Mouse (Mus musculus) liver, adult (tissue): ENCODE measurements around the gene Stap2.

Experiments
- GATA4 ChIP-seq: IDR thresholded peaks from 2 replicates; pipeline ENCODE4 v1.6.1; 2014; ENCODE audit warnings: mild to moderate bottlenecking, low read length; ENCODE audit not compliant: insufficient replicate concordance

Gene Stap2

GRCm38 (mm10) chr17:56031431-56031830, 26.0 kb upstream of the Stap2 start:
- TF ChIP-seq GATA4 = no peak

DNA sequence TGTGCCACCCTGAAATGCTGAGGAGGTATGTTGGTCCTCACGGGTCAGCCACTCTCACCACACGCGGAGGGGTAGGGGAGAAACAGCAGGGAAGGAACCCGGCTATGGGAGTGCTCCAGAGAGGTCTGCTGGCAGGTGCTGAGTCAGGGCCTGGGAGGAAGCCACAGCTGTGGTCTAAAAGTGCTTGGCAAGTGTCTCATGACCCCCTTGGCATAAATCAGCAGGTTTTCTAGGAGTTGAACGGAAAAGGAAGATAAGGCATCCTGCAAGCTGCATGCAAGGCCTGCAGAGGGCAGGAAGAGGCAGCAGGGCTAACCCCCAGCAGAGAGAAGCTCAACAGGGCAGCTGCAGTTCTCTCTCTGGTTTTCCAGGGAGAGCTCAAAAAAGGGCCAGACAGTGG, 25.5 kb upstream of the Stap2 start:
- TF ChIP-seq GATA4 = peak; percentile 61; the same call in 1 of the 2 replicates

DNA sequence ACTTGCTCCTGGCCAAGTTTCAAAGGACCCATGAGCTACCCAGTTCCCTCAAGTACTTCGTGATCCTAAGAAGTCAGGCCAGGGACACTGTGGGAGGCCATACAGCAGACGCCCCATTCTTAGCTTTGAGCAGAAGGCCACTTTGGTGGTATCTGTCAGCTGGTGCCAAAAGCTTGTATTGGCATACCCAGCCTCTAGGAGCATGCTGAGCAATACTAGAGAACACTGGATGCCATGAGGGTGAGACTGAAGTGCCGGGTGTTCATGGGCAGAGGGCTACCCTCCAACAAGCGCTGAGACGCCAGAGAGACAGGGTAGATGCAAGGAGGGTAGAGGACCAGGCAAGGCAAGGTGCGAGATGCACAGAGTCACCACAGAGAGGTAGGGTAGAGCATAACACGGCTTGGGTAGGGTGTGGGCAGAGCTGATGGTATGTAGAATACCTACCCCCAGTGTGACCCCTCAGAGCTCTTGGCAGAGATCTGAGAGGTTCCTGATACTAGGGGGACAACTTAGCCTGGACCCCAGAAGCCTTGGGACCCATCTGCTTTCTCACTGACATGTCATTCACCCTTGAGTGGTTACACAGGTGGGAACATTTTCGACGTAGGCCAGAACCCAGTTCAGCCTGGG, 25.0 kb upstream of the Stap2 start:
- no peak for TF ChIP-seq GATA4

- TF ChIP-seq GATA4 = no peak; the same call in 1 of the 2 replicates
Measured at GRCm38 (mm10) chr17:56027801-56028441, 22.5 kb upstream of the Stap2 start.

- TF ChIP-seq GATA4 = no peak
Measured at GRCm38 (mm10) chr17:56026881-56027280, 21.5 kb upstream of the Stap2 start.

DNA sequence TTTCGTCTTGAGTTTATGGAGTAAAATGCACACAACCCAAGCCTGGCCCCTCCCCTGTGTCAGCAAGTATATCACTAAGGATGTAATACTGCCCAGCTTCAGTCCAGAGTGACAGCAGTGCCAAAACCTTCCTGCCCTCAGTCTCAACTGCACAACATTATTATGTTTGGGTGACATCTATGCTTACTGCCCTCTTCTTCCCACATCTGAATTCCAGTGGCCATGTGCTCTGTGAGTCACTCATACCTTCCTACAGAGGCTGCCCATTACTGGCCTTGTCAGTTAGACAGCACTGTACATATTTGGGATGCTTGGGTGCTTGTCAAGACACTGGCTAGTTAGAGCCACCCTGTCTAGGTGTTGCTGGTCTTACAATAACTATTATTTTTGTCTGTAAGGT, 20.9 kb upstream of the Stap2 start:
- no peak for TF ChIP-seq GATA4

- TF ChIP-seq GATA4 = no peak
Measured at GRCm38 (mm10) chr17:56024931-56025330, 19.5 kb upstream of the Stap2 start.

DNA sequence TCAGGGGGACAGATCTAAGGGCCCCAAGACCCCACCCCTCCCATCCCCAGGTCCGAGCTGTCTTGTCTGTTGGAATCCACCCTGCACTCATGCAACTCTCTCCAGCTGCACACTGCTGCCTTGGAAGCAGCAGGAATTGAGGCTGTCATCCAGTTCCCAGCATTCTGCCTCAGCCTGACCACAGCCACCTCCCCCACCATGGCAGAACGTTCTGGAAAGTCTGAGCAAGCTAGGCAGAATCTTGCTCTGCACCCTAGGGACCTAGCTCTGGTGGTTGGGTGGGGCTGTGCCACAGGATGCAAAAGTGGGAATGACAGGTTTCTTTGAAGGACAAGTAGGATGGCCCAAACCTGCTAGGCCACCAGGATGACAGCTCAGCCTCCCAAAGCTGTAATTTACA, 19.1 kb upstream of the Stap2 start:
- no peak for TF ChIP-seq GATA4

GRCm38 (mm10) chr17:56023386-56023785, 18.0 kb upstream of the Stap2 start:
- no peak for TF ChIP-seq GATA4

- no peak for TF ChIP-seq GATA4
Measured at GRCm38 (mm10) chr17:56022989-56023290, 17.6 kb upstream of the Stap2 start.

DNA sequence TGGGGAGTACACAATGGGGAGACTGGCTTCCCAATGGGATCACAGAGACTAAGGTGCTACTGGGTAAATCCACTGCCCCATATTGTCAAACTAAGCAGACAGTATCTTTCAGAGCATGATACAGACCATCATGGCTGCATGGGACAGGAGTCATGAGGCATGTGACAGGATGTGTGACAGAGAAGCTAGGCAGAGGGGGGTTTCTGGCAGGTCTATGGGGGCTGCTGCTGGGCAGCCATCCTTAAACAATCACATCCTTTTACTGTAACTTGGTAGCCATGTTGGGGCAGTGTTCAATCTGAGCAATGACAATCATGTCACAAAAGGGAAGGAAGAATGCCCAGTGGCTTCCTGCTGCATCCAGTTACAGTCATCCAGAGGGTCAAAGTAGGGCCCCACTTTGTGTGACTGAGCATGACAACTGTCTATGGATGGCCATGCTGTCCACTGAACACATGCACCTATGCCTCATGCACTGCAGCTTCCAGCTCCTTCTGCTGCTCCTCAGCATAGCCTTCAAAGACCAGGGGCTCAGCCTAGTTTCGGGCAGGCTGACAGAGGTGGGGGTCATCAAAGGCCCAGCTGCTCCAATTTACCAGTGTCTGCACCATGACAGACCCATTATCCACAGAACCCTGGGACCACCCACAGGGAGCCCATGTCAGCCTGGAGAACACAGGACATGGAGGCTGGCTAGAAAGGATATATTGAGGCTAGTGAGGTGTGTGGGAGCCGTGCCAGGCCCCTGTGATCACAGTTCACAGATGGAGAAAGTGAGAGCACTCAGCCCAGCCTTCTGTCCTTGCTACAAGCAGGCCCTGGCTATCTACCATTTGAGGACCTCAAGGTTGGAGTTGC, 17.0 kb upstream of the Stap2 start:
- no peak for TF ChIP-seq GATA4

DNA sequence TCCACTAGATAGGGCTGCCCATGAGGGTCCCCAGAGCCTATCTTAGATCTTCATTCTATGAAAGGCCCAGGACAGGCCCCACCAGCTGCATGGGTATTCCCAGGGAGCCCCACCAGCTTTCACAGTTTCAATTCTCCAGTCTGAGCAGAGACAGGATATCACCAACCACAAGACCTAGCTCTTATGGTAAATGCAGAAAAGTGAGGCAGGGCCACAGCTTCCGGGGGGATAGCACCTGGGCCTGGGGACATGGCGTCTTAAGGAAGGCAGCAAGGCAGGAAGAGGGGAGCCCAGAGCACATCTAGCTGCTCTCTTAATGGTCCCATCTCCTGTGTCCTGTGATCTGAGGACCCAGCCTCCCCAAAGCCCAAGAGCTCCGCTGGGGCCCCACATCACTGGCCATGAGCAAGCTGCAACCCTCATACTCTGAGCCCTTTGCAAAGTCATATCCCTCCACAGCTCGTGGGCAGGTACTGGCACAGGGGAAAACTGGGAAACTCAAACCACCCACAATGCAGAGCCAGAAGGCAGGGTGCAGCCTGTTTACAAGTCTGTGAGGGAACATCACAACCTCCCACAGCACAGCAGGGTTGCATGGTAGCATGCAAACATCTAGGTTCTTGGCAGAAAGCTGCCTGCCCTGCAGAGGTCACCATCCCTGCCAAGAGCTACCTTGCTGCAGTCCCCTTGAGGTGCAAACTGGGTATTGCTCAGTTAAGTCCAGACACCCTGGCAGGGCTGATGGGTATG, 16.0 kb upstream of the Stap2 start:
- TF ChIP-seq GATA4 = no peak

- TF ChIP-seq GATA4 = no peak
Measured at GRCm38 (mm10) chr17:56020400-56021084, 15.2 kb upstream of the Stap2 start.

- no peak for TF ChIP-seq GATA4
Measured at GRCm38 (mm10) chr17:56018347-56019131, 13.2 kb upstream of the Stap2 start.

GRCm38 (mm10) chr17:56017848-56018247, 12.5 kb upstream of the Stap2 start:
- no peak for TF ChIP-seq GATA4
